9 mouse cellular contexts compared by ENCODE assay signal in the genomic region with DNA sequence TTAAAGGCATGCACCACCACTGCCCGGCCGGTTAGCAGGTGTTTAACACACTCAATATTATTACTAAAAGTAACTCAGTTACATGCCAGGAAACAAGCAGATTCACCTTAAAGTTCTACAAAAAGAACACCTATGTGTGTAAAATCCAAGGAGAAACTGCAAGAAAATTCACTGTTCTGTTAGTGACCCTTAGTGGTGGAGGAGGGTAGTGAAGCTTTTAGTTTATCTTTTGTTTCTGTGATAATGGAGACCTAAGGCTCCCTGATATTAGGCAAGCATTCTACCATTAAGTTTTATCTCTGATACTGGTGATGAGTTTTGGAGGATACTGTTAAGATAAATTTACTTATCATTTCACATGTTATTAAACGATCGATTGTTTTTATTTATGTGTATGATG. TPM values are rescaled to one million over a fixed set of nuclear protein-coding genes. Genes with fewer than 3 reads are reported as not detected.
DNase-seq lines count a peak whose midpoint lies in the region; ATAC-seq and TF ChIP-seq lines count a peak whose summit lies in the region.
"Had no signal": no experiment of that assay in that cellular context is flagged by ENCODE, and none has a peak within 500 bp of the region (broad histone marks: within the 10 kb centered on the region; RNA-seq: fewer than 3 reads in every experiment).

No protein-coding gene starts in this region.

- no peak overlapping the region for H3K9ac ChIP-seq in forebrain, embryonic 14.5 days (ENCODE audit: low read length)
- no peak overlapping the region for H3K9ac ChIP-seq in forebrain, embryonic 12.5 days

- H3K4me2 ChIP-seq in forebrain, embryonic 14.5 days (ENCODE audit: low read length), result no peak overlapping the region
- H3K4me2 ChIP-seq in forebrain, embryonic 12.5 days, result no peak overlapping the region

- H3K4me1 ChIP-seq in forebrain, embryonic 14.5 days (ENCODE audit: control insufficient read depth, insufficient read depth, low read length), result no peaks in the 10 kb centered on the region
- H3K4me1 ChIP-seq in forebrain, embryonic 12.5 days, result no peaks in the 10 kb centered on the region
- H3K4me1 ChIP-seq in G1E (ENCODE audit: insufficient read depth, low read depth, low read length), result no peaks in the 10 kb centered on the region

- TF ChIP-seq CTCF in layer of hippocampus, adult 2 months (conservative IDR thresholded peaks at IDR 0.05), result peak; percentile 86
- no peak for TF ChIP-seq CTCF in G1E (IDR thresholded peaks at IDR 0.05; ENCODE audit: low read depth, low read length)

- H3K9me3 ChIP-seq in forebrain, embryonic 14.5 days (replicated peaks; ENCODE audit: control insufficient read depth, low read length), result no peaks in the 10 kb centered on the region
- H3K9me3 ChIP-seq in forebrain, embryonic 12.5 days, result no peaks in the 10 kb centered on the region
- no peaks in the 10 kb centered on the region for H3K9me3 ChIP-seq in G1E (replicated peaks)

- no peak overlapping the region for H3K27ac ChIP-seq in forebrain, embryonic 14.5 days (ENCODE audit: low read depth, low read length)
- H3K27ac ChIP-seq in forebrain, embryonic 12.5 days, result no peak overlapping the region
- H3K27ac ChIP-seq in layer of hippocampus, adult 2 months, result no peak overlapping the region

- H3K36me3 ChIP-seq in forebrain, embryonic 14.5 days (ENCODE audit: control insufficient read depth, insufficient read depth, low read length), result peaks cover 67% of the 10 kb centered on the region
- peaks cover 60% of the 10 kb centered on the region for H3K36me3 ChIP-seq in forebrain, embryonic 12.5 days (replicated peaks)
- peaks cover 79% of the 10 kb centered on the region for H3K36me3 ChIP-seq in G1E (replicated peaks)

- peak; percentile 38 for DNase-seq in forebrain, embryonic 14.5 days (ENCODE audit: low spot score)
- DNase-seq in layer of hippocampus, adult 2 months (ENCODE audit: low spot score in 2 of 2), result no peak
- no peak for DNase-seq in layer of hippocampus, adult 9-11 months
- DNase-seq in G1E (ENCODE audit: low spot score), result no peak
- peak; percentile 50 for DNase-seq in lung, postnatal 36 days
- DNase-seq in testis, postnatal 10 days (ENCODE audit: low spot score), result no peak
- DNase-seq in frontal cortex, postnatal 10 days (ENCODE audit: low spot score in 2 of 2), result no peak
- DNase-seq: heart, postnatal 14 days had no signal

- no peaks in the 10 kb centered on the region for H3K27me3 ChIP-seq in forebrain, embryonic 14.5 days (replicated peaks; ENCODE audit: control insufficient read depth, insufficient read depth, low read length)
- no peaks in the 10 kb centered on the region for H3K27me3 ChIP-seq in forebrain, embryonic 12.5 days
- no peaks in the 10 kb centered on the region for H3K27me3 ChIP-seq in G1E (ENCODE audit: insufficient read depth, low read length)

- no peak overlapping the region for H3K4me3 ChIP-seq in forebrain, embryonic 14.5 days (ENCODE audit: low read depth, low read length)
- H3K4me3 ChIP-seq in forebrain, embryonic 12.5 days (replicated peaks), result no peak overlapping the region
- H3K4me3 ChIP-seq in layer of hippocampus, adult 2 months, result no peak overlapping the region
- no peak overlapping the region for H3K4me3 ChIP-seq in G1E (ENCODE audit: low read depth, low read length)

- 95% methylated on average over 4 of the region's 4 CpGs for WGBS in forebrain, embryonic 14.5 days
- 98% methylated on average over 4 of the region's 4 CpGs for WGBS in forebrain, embryonic 12.5 days

- no peak for ATAC-seq in forebrain, embryonic 14.5 days
- no peak for ATAC-seq in forebrain, embryonic 12.5 days (ENCODE audit: low FRiP score)
- 0 out of 2 replicates have a peak, but pooled peaks have one; percentile 22 for ATAC-seq in G1E (ENCODE audit: extremely low read depth, insufficient number of reproducible peaks, low FRiP score, poor library complexity, severe bottlenecking)

RNA-seq across cellular contexts. Expression of a gene that starts 37.5 kb away (rescaled TPM):
- polyA plus RNA-seq in forebrain, embryonic 14.5 days (2014; fragmentation: Nextera tagmentation; extraction: Ambion mirVana), result 50.0 and 54.7 TPM in 2 replicates
- polyA plus RNA-seq in forebrain, embryonic 12.5 days (2016; fragmentation: Nextera tagmentation; extraction: Ambion mirVana), result 115 and 121 TPM in 2 replicates
- total RNA-seq in layer of hippocampus, adult 2 months (2021), result 10 to 100 TPM; 87.3 to 94.3 TPM
- total RNA-seq in G1E (2014; fragmentation: Nextera tagmentation) (105 and 124 TPM in 2 replicates), G1E (2017) (73.3 and 79.5 TPM in 2 replicates)
- 42.7 and 52.3 TPM in 2 replicates for polyA plus RNA-seq in G1E (2012)

RNA-seq across cellular contexts. Expression of a gene that starts 42.3 kb away (rescaled TPM):
- 25.3 and 31.2 TPM in 2 replicates for polyA plus RNA-seq in forebrain, embryonic 14.5 days (2014; fragmentation: Nextera tagmentation; extraction: Ambion mirVana)
- 33.4 and 33.5 TPM in 2 replicates for polyA plus RNA-seq in forebrain, embryonic 12.5 days (2016; fragmentation: Nextera tagmentation; extraction: Ambion mirVana)
- 10 to 100 TPM; 36.6 to 41.1 TPM for total RNA-seq in layer of hippocampus, adult 2 months (2021)
- total RNA-seq in G1E (2014; fragmentation: Nextera tagmentation) (39.3 and 45.7 TPM in 2 replicates), G1E (2017) (24.5 and 25.5 TPM in 2 replicates)
- 17.9 and 23.5 TPM in 2 replicates for polyA plus RNA-seq in G1E (2012)

Comparison
In these comparisons a context has a peak if more than half of its experiments do, and no peak if none do; other contexts are left out.
1. DNase-seq: peak in forebrain, embryonic 14.5 days (single experiment) and lung, postnatal 36 days (single experiment); none in layer of hippocampus, adult 2 months (0 of 2), layer of hippocampus, adult 9-11 months (single experiment), G1E (single experiment), testis, postnatal 10 days (single experiment) and frontal cortex, postnatal 10 days (0 of 2).